Mouse (Mus musculus): ENCODE measurements at regions not wholly inside any gene's neighbourhood (a gene's known extent, or its start where the extent isn't known, plus 50 kb on each side); places are given as distances from the start of the nearest gene placed in this dataset.

DNA sequence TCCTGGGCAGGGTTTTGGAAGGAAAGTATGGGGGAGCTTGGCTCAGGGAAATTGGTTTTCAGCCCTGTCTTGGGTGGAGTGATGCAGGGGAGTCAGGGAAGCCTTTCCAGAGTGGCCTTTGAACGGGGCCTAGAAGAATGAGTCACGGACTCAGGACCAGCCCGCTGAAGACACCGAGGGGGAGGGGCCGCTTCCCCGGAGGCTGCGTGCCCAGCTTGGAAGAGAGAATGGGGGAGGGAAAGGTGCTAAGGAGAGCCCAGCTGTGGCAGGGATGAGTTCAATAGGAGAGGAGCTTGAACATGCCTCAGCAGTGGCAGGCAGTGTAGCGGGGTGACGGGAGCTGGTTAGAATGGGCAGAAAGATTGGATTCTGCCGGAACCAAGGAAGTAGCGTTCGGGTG lies 337.8 kb downstream of the Zfp706 start:
- no peak for DNase-seq (ENCODE audit: low spot score)

GRCm38 (mm10) chr15:36666566-36666965 lies 341.0 kb downstream of the Zfp706 start:
- no peak for DNase-seq (ENCODE audit: low spot score)

DNA sequence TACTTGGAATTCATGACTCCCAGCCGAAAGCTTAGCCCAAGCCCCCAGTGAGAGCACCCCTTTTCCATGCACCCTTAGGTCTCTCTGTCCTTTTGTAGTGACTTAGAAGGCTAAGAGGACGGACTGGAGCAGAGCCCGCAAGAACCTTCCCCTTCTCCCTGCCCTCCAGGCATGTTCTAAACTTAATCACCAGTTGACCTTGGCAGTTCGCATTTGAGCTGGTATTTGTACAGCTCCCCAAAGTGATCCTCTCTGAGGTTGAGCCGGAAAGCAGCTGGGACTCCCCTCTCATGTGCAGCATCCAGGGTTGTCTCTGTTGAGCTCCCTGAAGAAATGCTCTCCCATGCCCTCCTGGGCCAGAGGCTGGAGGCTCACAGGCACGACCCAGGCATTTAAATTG lies 343.2 kb downstream of the Zfp706 start:
- DNase-seq (ENCODE audit: low spot score), result no peak

DNA sequence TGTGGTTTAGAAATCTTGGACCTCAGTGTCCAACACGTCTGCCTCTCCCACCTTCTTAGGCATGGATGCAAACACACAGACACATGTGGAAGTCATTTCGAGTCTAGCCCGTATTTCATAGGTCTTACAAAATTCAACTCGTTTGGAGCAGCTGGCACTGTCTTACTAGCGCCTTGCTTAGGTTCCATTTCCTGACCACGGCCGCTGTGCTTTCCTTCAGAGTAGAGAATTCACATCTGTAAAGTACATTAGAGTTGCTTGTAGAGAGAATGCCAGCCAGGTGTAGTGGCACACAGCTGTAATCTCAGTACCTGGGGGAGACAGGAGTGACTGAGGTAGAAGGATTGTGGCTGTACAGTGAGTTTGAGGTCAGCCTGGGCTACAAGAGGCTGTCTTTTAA lies 346.6 kb downstream of the Zfp706 start:
- DNase-seq (ENCODE audit: low spot score), result no peak

All from ovary, postnatal 36 days (tissue).